ENCODE assay signal across 29 mouse cellular contexts in genomic region chr4:132037137-132037536, GRCm38 (mm10). TPM values are rescaled to one million over a fixed set of nuclear protein-coding genes. Genes with fewer than 3 reads are reported as not detected.
DNase-seq lines count a peak whose midpoint lies in the region; ATAC-seq and TF ChIP-seq lines count a peak whose summit lies in the region.
"Had no signal": no experiment of that assay in that cellular context is flagged by ENCODE, and none has a peak within 500 bp of the region (broad histone marks: within the 10 kb centered on the region; RNA-seq: fewer than 3 reads in every experiment).

No protein-coding gene starts in this region.

- WGBS in hindbrain, embryonic 14.5 days = 82% methylated on average over 5 of the region's 5 CpGs
- WGBS in hindbrain, embryonic 13.5 days = 81% methylated on average over 5 of the region's 5 CpGs
- 65% methylated on average over 5 of the region's 5 CpGs for WGBS in thymus, adult 2 months
- 83% methylated on average over 5 of the region's 5 CpGs for WGBS in midbrain, embryonic 15.5 days

- TF ChIP-seq POLR2A in thymus, adult 2 months (IDR thresholded peaks at IDR 0.05; ENCODE audit: control insufficient read depth, extremely low read depth, insufficient read depth, low read length, poor library complexity) = no peak
- TF ChIP-seq POLR2A in bone marrow macrophage, adult 2 months (IDR thresholded peaks at IDR 0.05; ENCODE audit: borderline replicate concordance, low read depth, low read length) = no peak

- peak overlapping the region; percentile 17; the same call in 1 of the 2 replicates for H3K27ac ChIP-seq in hindbrain, embryonic 14.5 days
- no peak overlapping the region for H3K27ac ChIP-seq in hindbrain, embryonic 13.5 days
- no peak overlapping the region for H3K27ac ChIP-seq in thymus, adult 2 months (ENCODE audit: control insufficient read depth, insufficient read depth, low read length)
- H3K27ac ChIP-seq in bone marrow macrophage, adult 2 months (ENCODE audit: insufficient read depth, low read depth, low read length) = peak overlapping the region; percentile 35; the same call in 1 of the 2 replicates
- no peak overlapping the region for H3K27ac ChIP-seq in midbrain, embryonic 15.5 days
- H3K27ac ChIP-seq: forebrain, embryonic 13.5 days; kidney, embryonic 15.5 days; limb, embryonic 15.5 days had no signal

- H3K27me3 ChIP-seq in hindbrain, embryonic 14.5 days (ENCODE audit: control insufficient read depth, insufficient read depth, low read length) = no peaks in the 10 kb centered on the region
- H3K27me3 ChIP-seq in hindbrain, embryonic 13.5 days = no peaks in the 10 kb centered on the region
- H3K27me3 ChIP-seq in thymus, adult 2 months (ENCODE audit: control insufficient read depth, insufficient read depth, low read length) = no peaks in the 10 kb centered on the region
- no peaks in the 10 kb centered on the region for H3K27me3 ChIP-seq in midbrain, embryonic 15.5 days (replicated peaks)
- H3K27me3 ChIP-seq: embryonic facial prominence, embryonic 12.5 days; heart, embryonic 12.5 days; kidney, embryonic 15.5 days; limb, embryonic 15.5 days; Patski had no signal

- no peaks in the 10 kb centered on the region for H3K36me3 ChIP-seq in hindbrain, embryonic 14.5 days (replicated peaks; ENCODE audit: control insufficient read depth, insufficient read depth)
- H3K36me3 ChIP-seq in hindbrain, embryonic 13.5 days = no peaks in the 10 kb centered on the region
- H3K36me3 ChIP-seq in thymus, adult 2 months (ENCODE audit: control insufficient read depth, insufficient read depth, low read length) = no peaks in the 10 kb centered on the region
- H3K36me3 ChIP-seq in midbrain, embryonic 15.5 days (replicated peaks) = no peaks in the 10 kb centered on the region
- H3K36me3 ChIP-seq: embryonic facial prominence, embryonic 12.5 days; heart, embryonic 12.5 days; kidney, embryonic 15.5 days; limb, embryonic 15.5 days had no signal

- H3K4me1 ChIP-seq in hindbrain, embryonic 14.5 days (replicated peaks; ENCODE audit: control insufficient read depth, insufficient read depth, low read length) = peaks cover 24% of the 10 kb centered on the region
- peaks cover 55% of the 10 kb centered on the region for H3K4me1 ChIP-seq in hindbrain, embryonic 13.5 days (replicated peaks)
- peaks cover 19% of the 10 kb centered on the region for H3K4me1 ChIP-seq in thymus, adult 2 months (replicated peaks; ENCODE audit: control insufficient read depth, insufficient read depth, low read length)
- peaks cover 59% of the 10 kb centered on the region for H3K4me1 ChIP-seq in bone marrow macrophage, adult 2 months (ENCODE audit: control insufficient read depth, insufficient read depth, low read length)
- peaks cover 19% of the 10 kb centered on the region for H3K4me1 ChIP-seq in midbrain, embryonic 15.5 days
- H3K4me1 ChIP-seq: limb, embryonic 15.5 days had no signal

- no peak for ATAC-seq in hindbrain, embryonic 14.5 days (ENCODE audit: low FRiP score)
- ATAC-seq in hindbrain, embryonic 13.5 days (ENCODE audit: low FRiP score) = no peak
- no peak for ATAC-seq in midbrain, embryonic 15.5 days (replicated peaks)
- ATAC-seq: forebrain, embryonic 13.5 days; midbrain, embryonic 16.5 days; Patski had no signal

- DNase-seq in hindbrain, embryonic 14.5 days (ENCODE audit: low spot score) = no peak
- peak; percentile 12 for DNase-seq in thymus, postnatal 14 days
- DNase-seq in thymus, adult 2 months = no peak
- DNase-seq in left cerebral cortex, adult 18-20 months (ENCODE audit: low spot score in 2 of 2) = no peak
- DNase-seq: adrenal gland, adult 2 months; cerebellum, adult 11-12 months; cerebellum, postnatal 14 days; heart, postnatal 10 days; kidney, adult 11 months; kidney, postnatal 4 days; layer of hippocampus, adult 9-11 months; left cerebral cortex, postnatal 4 days; lung, adult 18-20 months; lung, postnatal 14 days; thymus, adult 18-20 months had no signal

- no peaks in the 10 kb centered on the region for H3K9me3 ChIP-seq in hindbrain, embryonic 14.5 days (ENCODE audit: control insufficient read depth, low read length)
- H3K9me3 ChIP-seq in hindbrain, embryonic 13.5 days = no peaks in the 10 kb centered on the region
- H3K9me3 ChIP-seq in midbrain, embryonic 15.5 days = no peaks in the 10 kb centered on the region
- H3K9me3 ChIP-seq: embryonic facial prominence, embryonic 12.5 days; forebrain, embryonic 13.5 days; heart, embryonic 12.5 days; kidney, embryonic 15.5 days; limb, embryonic 15.5 days had no signal

- no peak overlapping the region for H3K9ac ChIP-seq in hindbrain, embryonic 14.5 days
- no peak overlapping the region for H3K9ac ChIP-seq in hindbrain, embryonic 13.5 days
- no peak overlapping the region for H3K9ac ChIP-seq in midbrain, embryonic 15.5 days
- H3K9ac ChIP-seq: embryonic facial prominence, embryonic 12.5 days; forebrain, embryonic 13.5 days; heart, embryonic 12.5 days; kidney, embryonic 15.5 days; limb, embryonic 15.5 days had no signal

- no peak overlapping the region for H3K4me3 ChIP-seq in hindbrain, embryonic 14.5 days (replicated peaks; ENCODE audit: low read length)
- H3K4me3 ChIP-seq in hindbrain, embryonic 13.5 days = no peak overlapping the region
- no peak overlapping the region for H3K4me3 ChIP-seq in thymus, adult 2 months (ENCODE audit: control insufficient read depth, insufficient read depth, low read length)
- no peak overlapping the region for H3K4me3 ChIP-seq in bone marrow macrophage, adult 2 months (ENCODE audit: insufficient read depth, low read length)
- no peak overlapping the region for H3K4me3 ChIP-seq in midbrain, embryonic 15.5 days
- H3K4me3 ChIP-seq: embryonic facial prominence, embryonic 12.5 days; erythroblast, embryonic 14.5 days; forebrain, embryonic 13.5 days; heart, embryonic 12.5 days; kidney, embryonic 15.5 days; limb, embryonic 15.5 days; myocyte had no signal

- no peak for TF ChIP-seq CTCF in thymus, adult 2 months (IDR thresholded peaks at IDR 0.05; ENCODE audit: borderline replicate concordance, control insufficient read depth, extremely low read depth, insufficient read depth, low read length, poor library complexity)
- TF ChIP-seq CTCF in bone marrow macrophage, adult 2 months (IDR thresholded peaks at IDR 0.05; ENCODE audit: low read depth, low read length) = no peak

- H3K4me2 ChIP-seq in hindbrain, embryonic 14.5 days (replicated peaks) = no peak overlapping the region
- no peak overlapping the region for H3K4me2 ChIP-seq in hindbrain, embryonic 13.5 days
- H3K4me2 ChIP-seq in midbrain, embryonic 15.5 days = no peak overlapping the region
- H3K4me2 ChIP-seq: embryonic facial prominence, embryonic 12.5 days; forebrain, embryonic 13.5 days; heart, embryonic 12.5 days; kidney, embryonic 15.5 days; limb, embryonic 15.5 days had no signal

RNA-seq across cellular contexts. Expression of gene Gm10300, which starts 37.4 kb away (rescaled TPM):
- polyA plus RNA-seq in hindbrain, embryonic 14.5 days (2014; fragmentation: Nextera tagmentation; extraction: Ambion mirVana) = not detected in 2 replicates
- not detected in 2 replicates for polyA plus RNA-seq in hindbrain, embryonic 13.5 days (2015; fragmentation: Nextera tagmentation; extraction: Ambion mirVana)
- 0.07 and 0.10 TPM in 2 replicates for polyA plus RNA-seq in thymus, adult 2 months (2012; rRNA removed)
- polyA plus RNA-seq in bone marrow macrophage, adult 2 months (2012; ENCODE audit: insufficient read depth, insufficient read length, missing spikeins) = 0.24 TPM in 1 of 2 replicates, not detected in the other
- polyA plus RNA-seq in midbrain, embryonic 15.5 days (2015; fragmentation: Nextera tagmentation; extraction: Ambion mirVana) = 0.08 TPM in 1 of 2 replicates, not detected in the other
- total RNA-seq in left cerebral cortex, adult 18-20 months (2021) = not detected
- total RNA-seq: ES-E14; left cerebral cortex, postnatal 4 days had no signal
- polyA plus RNA-seq: C2C12; embryonic facial prominence, embryonic 12.5 days; forebrain, embryonic 13.5 days; midbrain, embryonic 16.5 days had no signal

RNA-seq across cellular contexts. Expression of gene Epb41, which starts 38.0 kb away (rescaled TPM):
- polyA plus RNA-seq in hindbrain, embryonic 14.5 days (2014; fragmentation: Nextera tagmentation; extraction: Ambion mirVana) = 73.3 and 82.9 TPM in 2 replicates
- polyA plus RNA-seq in hindbrain, embryonic 13.5 days (2015; fragmentation: Nextera tagmentation; extraction: Ambion mirVana) = 94.7 and 95.1 TPM in 2 replicates
- polyA plus RNA-seq in thymus, adult 2 months (2012; rRNA removed) = 103 and 119 TPM in 2 replicates
- 79.8 and 84.7 TPM in 2 replicates for polyA plus RNA-seq in bone marrow macrophage, adult 2 months (2012; ENCODE audit: insufficient read depth, insufficient read length, missing spikeins)
- polyA plus RNA-seq in midbrain, embryonic 15.5 days (2015; fragmentation: Nextera tagmentation; extraction: Ambion mirVana) = 74.4 and 80.1 TPM in 2 replicates
- total RNA-seq in left cerebral cortex, adult 18-20 months (2021) = 10 to 100 TPM; 39.0 TPM

Comparison
In these comparisons a context has a peak if more than half of its experiments do, and no peak if none do; other contexts are left out.
1. H3K27ac ChIP-seq: peak in hindbrain, embryonic 14.5 days (single experiment) and bone marrow macrophage, adult 2 months (single experiment); none in hindbrain, embryonic 13.5 days (single experiment), thymus, adult 2 months (single experiment) and midbrain, embryonic 15.5 days (single experiment).